Mouse (Mus musculus) embryo, embryonic 11.5 days (tissue): Measurements from ENCODE around the gene Cyb561d2.

Source experiments
- DNase-seq: peaks from one replicate; pipeline ENCODE4 v3.0.0-alpha.2; 2012; ENCODE audit warnings: low read depth, low spot score

Gene Cyb561d2

GRCm38 (mm10) chr9:107550491-107551116 lies 8.6 kb upstream of the Cyb561d2 start:
- no peak for DNase-seq

- DNase-seq = no peak
Observed at GRCm38 (mm10) chr9:107549297-107550074, 7.5 kb upstream of the Cyb561d2 start.

GRCm38 (mm10) chr9:107548820-107549219 lies 6.8 kb upstream of the Cyb561d2 start:
- DNase-seq = no peak

GRCm38 (mm10) chr9:107547957-107548356 lies 6.0 kb upstream of the Cyb561d2 start:
- DNase-seq = no peak

GRCm38 (mm10) chr9:107547026-107547425 lies 5.0 kb upstream of the Cyb561d2 start, which contains the start of gene Zmynd10:
Zmynd10 (plus strand) TSS chr9:107547298.
- DNase-seq = peak; percentile 87

GRCm38 (mm10) chr9:107545602-107546001 lies 3.6 kb upstream of the Cyb561d2 start:
- peak; percentile 61 for DNase-seq

GRCm38 (mm10) chr9:107545199-107545598 lies 3.2 kb upstream of the Cyb561d2 start:
- DNase-seq = no peak

GRCm38 (mm10) chr9:107544729-107545128 lies 2.7 kb upstream of the Cyb561d2 start:
- DNase-seq = no peak

GRCm38 (mm10) chr9:107544196-107544700 lies 2.3 kb upstream of the Cyb561d2 start:
- no peak for DNase-seq

- no peak for DNase-seq
Observed at GRCm38 (mm10) chr9:107543299-107543698, 1.3 kb upstream of the Cyb561d2 start.

- DNase-seq = no peak
Observed at GRCm38 (mm10) chr9:107542721-107543120, 728 bp upstream of the Cyb561d2 start.

GRCm38 (mm10) chr9:107542352-107542686 lies 326 bp upstream of the Cyb561d2 start:
- DNase-seq = no peak

GRCm38 (mm10) chr9:107541005-107541404 lies 988 bp downstream of the Cyb561d2 start:
- DNase-seq = no peak

- no peak for DNase-seq
Observed at GRCm38 (mm10) chr9:107540420-107540819, 1.6 kb downstream of the Cyb561d2 start.

GRCm38 (mm10) chr9:107539940-107540339 lies 2.1 kb downstream of the Cyb561d2 start:
- no peak for DNase-seq

- DNase-seq = no peak
Observed at GRCm38 (mm10) chr9:107538711-107539110, 3.3 kb downstream of the Cyb561d2 start.

- DNase-seq = no peak
Observed at GRCm38 (mm10) chr9:107538231-107538630, 3.8 kb downstream of the Cyb561d2 start.

GRCm38 (mm10) chr9:107534408-107535202 lies 7.4 kb downstream of the Cyb561d2 start:
- DNase-seq = no peak

- DNase-seq = peak; percentile 91
Observed at GRCm38 (mm10) chr9:107533791-107534407, 8.1 kb downstream of the Cyb561d2 start, which contains the start of gene Tmem115. Tmem115 (plus strand) TSS chr9:107533945.

GRCm38 (mm10) chr9:107526198-107527026 lies 15.6 kb downstream of the Cyb561d2 start:
- DNase-seq = peak; percentile 68

GRCm38 (mm10) chr9:107522400-107522711 lies 19.6 kb downstream of the Cyb561d2 start:
- DNase-seq = no peak
